Mouse (Mus musculus): ENCODE data around the gene Asf1b. TPM values are rescaled to one million over a fixed set of nuclear protein-coding genes. Genes with fewer than 3 reads are reported as not detected.

Gene Asf1b
- polyA plus RNA-seq, 1 experiment, result 29.3 TPM

GRCm38 (mm10) chr8:83914860-83915259 lies 40.4 kb upstream of the Asf1b start:
- Histone ChIP-seq H3K9me3 (replicated peaks; ENCODE audit: control insufficient read depth, insufficient read depth, low read length, poor library complexity, severe bottlenecking) (no peaks in the 10 kb centered on the region), H3K4me3 (ENCODE audit: low read depth, low read length) (no peak overlapping the region), H3K9ac (ENCODE audit: low read depth, poor library complexity, severe bottlenecking) (no peak overlapping the region), H3K36me3 (ENCODE audit: control insufficient read depth, insufficient read depth, low read length, poor library complexity, severe bottlenecking) (peaks cover 14% of the 10 kb centered on the region), H3K27ac (ENCODE audit: insufficient read depth, low read length) (no peak overlapping the region), H3K27me3 (ENCODE audit: control insufficient read depth, insufficient read depth, low read length, poor library complexity, severe bottlenecking) (no peaks in the 10 kb centered on the region), H3K4me1 (ENCODE audit: control insufficient read depth, insufficient read depth, low read length) (no peaks in the 10 kb centered on the region)
- TF ChIP-seq POLR2A (IDR thresholded peaks at IDR 0.05; ENCODE audit: insufficient read depth, low read length) (no peak), CTCF (IDR thresholded peaks at IDR 0.05; ENCODE audit: low read depth, low read length) (no peak), EP300 (IDR thresholded peaks at IDR 0.05; ENCODE audit: insufficient read depth, low read depth, low read length) (no peak)

- no peak for TF ChIP-seq EP300 (IDR thresholded peaks at IDR 0.05; ENCODE audit: insufficient read depth, low read depth, low read length)
- no peak for TF ChIP-seq CTCF (IDR thresholded peaks at IDR 0.05; ENCODE audit: low read depth, low read length)
- no peak for TF ChIP-seq POLR2A (IDR thresholded peaks at IDR 0.05; ENCODE audit: insufficient read depth, low read length)
Measured at GRCm38 (mm10) chr8:83916015-83916414, 39.3 kb upstream of the Asf1b start.

GRCm38 (mm10) chr8:83917566-83917965 lies 37.7 kb upstream of the Asf1b start:
- Histone ChIP-seq H3K9me3 (replicated peaks; ENCODE audit: control insufficient read depth, insufficient read depth, low read length, poor library complexity, severe bottlenecking) (no peaks in the 10 kb centered on the region), H3K4me3 (ENCODE audit: low read depth, low read length) (no peak overlapping the region), H3K9ac (ENCODE audit: low read depth, poor library complexity, severe bottlenecking) (no peak overlapping the region), H3K4me1 (ENCODE audit: control insufficient read depth, insufficient read depth, low read length) (no peaks in the 10 kb centered on the region), H3K27me3 (ENCODE audit: control insufficient read depth, insufficient read depth, low read length, poor library complexity, severe bottlenecking) (no peaks in the 10 kb centered on the region), H3K36me3 (ENCODE audit: control insufficient read depth, insufficient read depth, low read length, poor library complexity, severe bottlenecking) (peaks cover 30% of the 10 kb centered on the region), H3K27ac (ENCODE audit: insufficient read depth, low read length) (no peak overlapping the region)
- TF ChIP-seq POLR2A (IDR thresholded peaks at IDR 0.05; ENCODE audit: insufficient read depth, low read length), result no peak
- TF ChIP-seq CTCF (IDR thresholded peaks at IDR 0.05; ENCODE audit: low read depth, low read length), result no peak
- TF ChIP-seq EP300 (IDR thresholded peaks at IDR 0.05; ENCODE audit: insufficient read depth, low read depth, low read length), result no peak

More at GRCm38 (mm10) chr8:83916015-83916414, 39.3 kb upstream of the Asf1b start:
- Histone ChIP-seq H3K9ac (ENCODE audit: low read depth, poor library complexity, severe bottlenecking) (no peak overlapping the region), H3K27me3 (ENCODE audit: control insufficient read depth, insufficient read depth, low read length, poor library complexity, severe bottlenecking) (no peaks in the 10 kb centered on the region), H3K4me3 (ENCODE audit: low read depth, low read length) (no peak overlapping the region), H3K4me1 (ENCODE audit: control insufficient read depth, insufficient read depth, low read length) (no peaks in the 10 kb centered on the region), H3K27ac (ENCODE audit: insufficient read depth, low read length) (no peak overlapping the region), H3K9me3 (replicated peaks; ENCODE audit: control insufficient read depth, insufficient read depth, low read length, poor library complexity, severe bottlenecking) (no peaks in the 10 kb centered on the region), H3K36me3 (ENCODE audit: control insufficient read depth, insufficient read depth, low read length, poor library complexity, severe bottlenecking) (peaks cover 20% of the 10 kb centered on the region)

- no peaks in the 10 kb centered on the region for H3K4me1 ChIP-seq (ENCODE audit: control insufficient read depth, insufficient read depth, low read length)
- H3K27ac ChIP-seq (ENCODE audit: insufficient read depth, low read length), result no peak overlapping the region
- no peak overlapping the region for H3K9ac ChIP-seq (ENCODE audit: low read depth, poor library complexity, severe bottlenecking)
- TF ChIP-seq CTCF (IDR thresholded peaks at IDR 0.05; ENCODE audit: low read depth, low read length), result no peak
- TF ChIP-seq EP300 (IDR thresholded peaks at IDR 0.05; ENCODE audit: insufficient read depth, low read depth, low read length), result no peak
- no peak for TF ChIP-seq POLR2A (IDR thresholded peaks at IDR 0.05; ENCODE audit: insufficient read depth, low read length)
- H3K27me3 ChIP-seq (ENCODE audit: control insufficient read depth, insufficient read depth, low read length, poor library complexity, severe bottlenecking), result no peaks in the 10 kb centered on the region
- no peaks in the 10 kb centered on the region for H3K9me3 ChIP-seq (replicated peaks; ENCODE audit: control insufficient read depth, insufficient read depth, low read length, poor library complexity, severe bottlenecking)
- peaks cover 49% of the 10 kb centered on the region for H3K36me3 ChIP-seq (ENCODE audit: control insufficient read depth, insufficient read depth, low read length, poor library complexity, severe bottlenecking)
- no peak overlapping the region for H3K4me3 ChIP-seq (ENCODE audit: low read depth, low read length)
Measured at GRCm38 (mm10) chr8:83921558-83921957, 33.7 kb upstream of the Asf1b start.

GRCm38 (mm10) chr8:83922727-83923126 lies 32.6 kb upstream of the Asf1b start:
- no peaks in the 10 kb centered on the region for H3K4me1 ChIP-seq (ENCODE audit: control insufficient read depth, insufficient read depth, low read length)
- no peaks in the 10 kb centered on the region for H3K27me3 ChIP-seq (ENCODE audit: control insufficient read depth, insufficient read depth, low read length, poor library complexity, severe bottlenecking)
- no peak overlapping the region for H3K9ac ChIP-seq (ENCODE audit: low read depth, poor library complexity, severe bottlenecking)
- no peak for TF ChIP-seq EP300 (IDR thresholded peaks at IDR 0.05; ENCODE audit: insufficient read depth, low read depth, low read length)
- no peak for TF ChIP-seq CTCF (IDR thresholded peaks at IDR 0.05; ENCODE audit: low read depth, low read length)
- no peak for TF ChIP-seq POLR2A (IDR thresholded peaks at IDR 0.05; ENCODE audit: insufficient read depth, low read length)
- H3K9me3 ChIP-seq (replicated peaks; ENCODE audit: control insufficient read depth, insufficient read depth, low read length, poor library complexity, severe bottlenecking), result no peaks in the 10 kb centered on the region
- no peak overlapping the region for H3K27ac ChIP-seq (ENCODE audit: insufficient read depth, low read length)
- peaks cover 47% of the 10 kb centered on the region for H3K36me3 ChIP-seq (ENCODE audit: control insufficient read depth, insufficient read depth, low read length, poor library complexity, severe bottlenecking)
- H3K4me3 ChIP-seq (ENCODE audit: low read depth, low read length), result no peak overlapping the region

GRCm38 (mm10) chr8:83924585-83924984 lies 30.7 kb upstream of the Asf1b start:
- TF ChIP-seq EP300 (IDR thresholded peaks at IDR 0.05; ENCODE audit: insufficient read depth, low read depth, low read length) (no peak), POLR2A (IDR thresholded peaks at IDR 0.05; ENCODE audit: insufficient read depth, low read length) (no peak), CTCF (IDR thresholded peaks at IDR 0.05; ENCODE audit: low read depth, low read length) (no peak)
- no peaks in the 10 kb centered on the region for H3K9me3 ChIP-seq (replicated peaks; ENCODE audit: control insufficient read depth, insufficient read depth, low read length, poor library complexity, severe bottlenecking)
- H3K36me3 ChIP-seq (ENCODE audit: control insufficient read depth, insufficient read depth, low read length, poor library complexity, severe bottlenecking), result peaks cover 41% of the 10 kb centered on the region
- no peak overlapping the region for H3K4me3 ChIP-seq (ENCODE audit: low read depth, low read length)
- H3K9ac ChIP-seq (ENCODE audit: low read depth, poor library complexity, severe bottlenecking), result no peak overlapping the region
- no peaks in the 10 kb centered on the region for H3K4me1 ChIP-seq (ENCODE audit: control insufficient read depth, insufficient read depth, low read length)
- H3K27ac ChIP-seq (ENCODE audit: insufficient read depth, low read length), result no peak overlapping the region
- H3K27me3 ChIP-seq (ENCODE audit: control insufficient read depth, insufficient read depth, low read length, poor library complexity, severe bottlenecking), result no peaks in the 10 kb centered on the region

All from ES-Bruce4 (cell line).